Mouse (Mus musculus): Measurements from ENCODE around the gene Marveld2. TPM values are rescaled to one million over a fixed set of nuclear protein-coding genes. Genes with fewer than 3 reads are reported as not detected.

The Marveld2 gene
- polyA plus RNA-seq (2017; shearing (Covaris generic)): 9.4 TPM

GRCm38 (mm10) chr13:100616181-100617087 is at the start of gene Marveld2:
Gene Marveld2 (minus strand): TSS chr13:100616971.

GRCm38 (mm10) chr13:100651439-100652186 is 34.8 kb upstream of the Marveld2 start, which contains the start of gene Taf9:
Gene Taf9 (plus strand): TSS chr13:100651579.

GRCm38 (mm10) chr13:100650550-100651438 is 34.0 kb upstream of the Marveld2 start, which contains the start of the genes Ak6 and Rad17:
Gene Ak6 (plus strand): TSS chr13:100650979.
Gene Rad17 (minus strand): TSS chr13:100651051.

GRCm38 (mm10) chr13:100552369-100553041 is 64.3 kb downstream of the Marveld2 start, which contains the start of gene Ocln:
Gene Ocln (minus strand): TSS chr13:100552718.

Other genes with a start within 250 kb of the Marveld2 start
- not detected for gene Naip1, start 164.1 kb downstream of the Marveld2 start, polyA plus RNA-seq (2017; shearing (Covaris generic))
- gene Gtf2h2, start 124.4 kb downstream of the Marveld2 start, polyA plus RNA-seq (2017; shearing (Covaris generic)): 60.9 TPM
- 0.61 TPM for gene Ocln, start 64.3 kb downstream of the Marveld2 start, polyA plus RNA-seq (2017; shearing (Covaris generic))
- 132 TPM for gene Ak6, start 34.0 kb upstream of the Marveld2 start, polyA plus RNA-seq (2017; shearing (Covaris generic))
- gene Rad17, start 34.1 kb upstream of the Marveld2 start, polyA plus RNA-seq (2017; shearing (Covaris generic)): 29.2 TPM
- 2.6 TPM for gene Taf9, start 34.6 kb upstream of the Marveld2 start, polyA plus RNA-seq (2017; shearing (Covaris generic))
- gene Ccdc125, start 52.7 kb upstream of the Marveld2 start, polyA plus RNA-seq (2017; shearing (Covaris generic)): 22.6 TPM
- 93.5 TPM for gene Cdk7, start 114.0 kb upstream of the Marveld2 start, polyA plus RNA-seq (2017; shearing (Covaris generic))
- 114 TPM for gene Mrps36, start 127.7 kb upstream of the Marveld2 start, polyA plus RNA-seq (2017; shearing (Covaris generic))
- 5.1 TPM for gene Cenph, start 158.9 kb upstream of the Marveld2 start, polyA plus RNA-seq (2017; shearing (Covaris generic))
- gene Ccnb1, start 169.6 kb upstream of the Marveld2 start, polyA plus RNA-seq (2017; shearing (Covaris generic)): 12.8 TPM
- 12.0 TPM for gene Slc30a5, start 216.5 kb upstream of the Marveld2 start, polyA plus RNA-seq (2017; shearing (Covaris generic))